Mouse (Mus musculus) cerebellum, adult 18-20 months (tissue): ENCODE measurements around the gene Dmrtc1c1.
"Not testable (repeated sequence)": the region's sequence is repeated elsewhere in the genome, so short reads cannot be mapped to it uniquely, and the experiment has no call there.

ENCODE experiments used
- DNase-seq, 2 experiments: peaks; one replicate each; pipeline ENCODE4 v3.0.0; 2021

Dmrtc1c1 gene

GRCm38 (mm10) chrX:102802663-102803062 is at the start of gene Dmrtc1c1:
TSS of gene Dmrtc1c1 (plus strand) at chrX:102802963.
- not testable (repeated sequence) for DNase-seq

- no peak for DNase-seq
Measured at GRCm38 (mm10) chrX:102765878-102766277, 36.9 kb upstream of the Dmrtc1c1 start.

- DNase-seq: no peak
Measured at GRCm38 (mm10) chrX:102812311-102812710, 9.5 kb downstream of the Dmrtc1c1 start.

GRCm38 (mm10) chrX:102854516-102854915 is 51.8 kb downstream of the Dmrtc1c1 start, which contains the start of gene Dmrtc1c2:
TSS of gene Dmrtc1c2 (minus strand) at chrX:102854616.
- DNase-seq: not testable (repeated sequence)
